Mouse (Mus musculus) ES-E14 (cell line): ENCODE results near the gene Slc25a48.

Experiments
- MAFK ChIP-seq: IDR thresholded peaks from 2 replicates; pipeline ENCODE4 v1.6.1; 2014; ENCODE audit warnings: mild to moderate bottlenecking, low read depth, low read length, inconsistent platforms; ENCODE audit not compliant: insufficient read depth
- ZC3H11A ChIP-seq: IDR thresholded peaks from 2 replicates; pipeline ENCODE4 v1.6.1; 2012; ENCODE audit warnings: low read depth, mild to moderate bottlenecking, inconsistent platforms, low read length, borderline replicate concordance
- ZNF384 ChIP-seq: IDR thresholded peaks from 2 replicates; pipeline ENCODE4 v1.6.1; 2012; ENCODE audit warnings: low read depth, low read length, inconsistent platforms

- TF ChIP-seq MAFK, result no peak
- no peak for TF ChIP-seq ZNF384
- no peak for TF ChIP-seq ZC3H11A
Measured at GRCm38 (mm10) chr13:56438211-56439075, at the start of gene Slc25a48.
